Mouse (Mus musculus) T-helper 17 cell (primary cell): ENCODE results near the gene Fam81a.

Experiments used
- in situ Hi-C, 2 experiments: fragments of 300-600 bp; cut with MboI, MseI; formaldehyde crosslinking; loops; 1 replicate in 1 of 2; 2 replicates in 1 of 2; pipeline ENCODE4 v1.15.1; 2025; ENCODE audit warnings: high pct_unique_total_duplicates in 2 of 2

The Fam81a gene

GRCm38 (mm10) chr9:70142460-70142859 is at the start of gene Fam81a:
Fam81a (minus strand) TSS chr9:70142560.
- in situ Hi-C loops: no loop called here

GRCm38 (mm10) chr9:70182639-70183038 is 40.3 kb upstream of the Fam81a start:
- in situ Hi-C loops: no loop called here

GRCm38 (mm10) chr9:70181719-70182118 is 39.4 kb upstream of the Fam81a start:
- in situ Hi-C loops: no loop called here

- in situ Hi-C loops: no loop called here
Observed at GRCm38 (mm10) chr9:70176291-70176690, 33.9 kb upstream of the Fam81a start.

- in situ Hi-C loops: no loop called here
Observed at GRCm38 (mm10) chr9:70174896-70175295, 32.5 kb upstream of the Fam81a start.

GRCm38 (mm10) chr9:70174291-70174848 is 32.0 kb upstream of the Fam81a start:
- in situ Hi-C loops: no loop called here

- in situ Hi-C loops: no loop called here
Observed at GRCm38 (mm10) chr9:70168973-70169372, 26.6 kb upstream of the Fam81a start.

GRCm38 (mm10) chr9:70160071-70160470 is 17.7 kb upstream of the Fam81a start:
- in situ Hi-C loops: no loop called here

GRCm38 (mm10) chr9:70147618-70148017 is 5.3 kb upstream of the Fam81a start:
- in situ Hi-C loops: loop anchor here in 1 of 2 experiments (5.0 kb wide), 1 partner anchor 1485 kb away; no protein-coding TSS in a partner anchor

GRCm38 (mm10) chr9:70145426-70145825 is 3.1 kb upstream of the Fam81a start:
- in situ Hi-C loops: loop anchor here in 1 of 2 experiments (5.0 kb wide), 1 partner anchor 1487 kb away; no protein-coding TSS in a partner anchor

GRCm38 (mm10) chr9:70143326-70143725 is 966 bp upstream of the Fam81a start:
- in situ Hi-C loops: no loop called here

- in situ Hi-C loops: no loop called here
Observed at GRCm38 (mm10) chr9:70141885-70142326, 454 bp downstream of the Fam81a start.

GRCm38 (mm10) chr9:70140871-70141796 is 1.2 kb downstream of the Fam81a start:
- in situ Hi-C loops: no loop called here

- in situ Hi-C loops: no loop called here
Observed at GRCm38 (mm10) chr9:70140340-70140739, 2.0 kb downstream of the Fam81a start.

- in situ Hi-C loops: loop anchor here (10.0 kb wide), 2 partner anchors 1015 to 1585 kb away; no protein-coding TSS in a partner anchor
Observed at GRCm38 (mm10) chr9:70139331-70139885, 3.0 kb downstream of the Fam81a start.

- in situ Hi-C loops: loop anchor here (10.0 kb wide), 2 partner anchors 1014 to 1586 kb away; no protein-coding TSS in a partner anchor
Observed at GRCm38 (mm10) chr9:70138511-70138910, 3.8 kb downstream of the Fam81a start.

- in situ Hi-C loops: loop anchor here (10.0 kb wide), 2 partner anchors 1013 to 1587 kb away; no protein-coding TSS in a partner anchor
Observed at GRCm38 (mm10) chr9:70137991-70138390, 4.4 kb downstream of the Fam81a start.

- in situ Hi-C loops: loop anchor here (10.0 kb wide), 2 partner anchors 1010 to 1590 kb away; no protein-coding TSS in a partner anchor
Observed at GRCm38 (mm10) chr9:70135186-70135585, 7.2 kb downstream of the Fam81a start.

GRCm38 (mm10) chr9:70134716-70135115 is 7.6 kb downstream of the Fam81a start:
- in situ Hi-C loops: loop anchor here (10.0 kb wide), 2 partner anchors 1010 to 1590 kb away; no protein-coding TSS in a partner anchor

GRCm38 (mm10) chr9:70134215-70134614 is 8.1 kb downstream of the Fam81a start:
- in situ Hi-C loops: loop anchor here (10.0 kb wide), 2 partner anchors 1009 to 1591 kb away; no protein-coding TSS in a partner anchor

- in situ Hi-C loops: loop anchor here (10.0 kb wide), 2 partner anchors 1006 to 1594 kb away; no protein-coding TSS in a partner anchor
Observed at GRCm38 (mm10) chr9:70130786-70131185, 11.6 kb downstream of the Fam81a start.

GRCm38 (mm10) chr9:70111869-70112286 is 30.5 kb downstream of the Fam81a start:
- in situ Hi-C loops: no loop called here
